Mouse (Mus musculus): Measurements from ENCODE around the gene Egf.
A peak's percentile ranks its signal among the peaks of the same experiment; 100 is the strongest.
"Not testable (repeated sequence)": the region's sequence is repeated elsewhere in the genome, so short reads cannot be mapped to it uniquely, and the experiment has no call there.

Egf gene

DNA sequence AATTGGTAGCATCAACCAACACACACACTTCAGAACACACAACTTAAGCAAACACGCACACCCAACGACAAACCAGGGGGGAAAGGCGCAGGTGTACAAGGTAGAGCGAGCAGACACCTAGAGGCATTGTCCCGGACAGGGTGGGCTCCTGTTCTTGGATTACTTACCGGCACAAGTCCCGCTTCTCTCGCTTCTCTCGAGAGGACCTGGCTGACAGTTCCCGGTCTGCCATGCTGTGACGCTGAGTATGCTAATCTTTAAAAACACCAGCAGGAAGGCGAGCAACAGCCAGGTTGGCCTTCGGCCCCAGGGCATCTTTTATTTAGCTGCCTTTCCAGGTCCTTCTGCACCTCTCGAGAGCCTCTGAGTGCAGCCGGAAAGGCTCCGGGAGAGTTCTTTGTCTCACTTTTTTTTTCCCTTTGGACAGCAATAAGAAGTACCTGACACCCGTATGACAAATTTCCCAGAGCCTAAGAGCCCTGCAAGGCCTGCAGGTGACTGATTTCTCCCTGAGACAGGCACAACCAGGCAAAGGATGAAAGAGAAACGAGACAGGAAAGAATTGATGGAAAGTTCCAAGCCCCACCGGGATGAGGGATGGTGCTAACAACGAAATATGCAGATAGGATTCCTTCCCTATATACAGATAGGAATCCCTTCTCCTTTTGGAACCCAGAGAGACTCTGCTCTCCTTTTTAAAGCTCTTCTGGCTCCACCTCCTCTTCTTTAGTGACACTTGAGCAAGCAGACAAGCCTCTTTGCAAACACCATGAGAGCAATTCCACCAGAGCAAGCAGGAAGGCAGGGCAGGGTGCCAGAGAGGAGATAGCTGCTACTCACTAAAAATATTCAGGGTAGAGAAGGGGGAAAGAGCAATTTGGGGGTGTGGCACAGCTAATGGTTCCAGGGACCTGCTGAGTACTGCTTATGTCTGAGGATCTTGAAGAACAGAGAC, at the start of gene Egf:
Egf (minus strand) TSS at position 667 of the 955 bp plus-strand sequence.
- DNase-seq (ENCODE audit: low spot score in 2 of 2): no peak

DNA sequence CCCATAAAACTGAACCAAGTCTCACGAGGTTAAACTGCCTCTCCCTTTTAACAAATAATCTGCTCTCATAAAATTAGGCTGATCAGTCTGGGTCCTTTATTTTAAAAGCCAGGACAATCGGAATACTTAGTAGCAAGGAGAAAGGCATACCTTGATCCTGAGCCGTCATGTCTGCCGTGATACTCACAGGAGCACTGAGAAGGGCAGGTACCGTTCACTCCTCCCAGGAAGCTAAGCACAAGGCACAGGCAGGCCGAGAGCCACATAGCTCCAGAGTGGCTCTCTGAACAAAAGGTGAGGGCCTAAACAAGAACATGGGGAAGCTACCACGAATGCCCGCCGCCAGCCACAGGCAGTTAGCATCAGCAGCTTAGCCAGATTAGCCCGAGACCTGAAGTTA, 48.6 kb upstream of the Egf start, which contains the start of gene Lrit3:
Lrit3 (minus strand) TSS at position 266 of the 400 bp plus-strand sequence.
- DNase-seq (ENCODE audit: low spot score in 2 of 2): no peak

DNA sequence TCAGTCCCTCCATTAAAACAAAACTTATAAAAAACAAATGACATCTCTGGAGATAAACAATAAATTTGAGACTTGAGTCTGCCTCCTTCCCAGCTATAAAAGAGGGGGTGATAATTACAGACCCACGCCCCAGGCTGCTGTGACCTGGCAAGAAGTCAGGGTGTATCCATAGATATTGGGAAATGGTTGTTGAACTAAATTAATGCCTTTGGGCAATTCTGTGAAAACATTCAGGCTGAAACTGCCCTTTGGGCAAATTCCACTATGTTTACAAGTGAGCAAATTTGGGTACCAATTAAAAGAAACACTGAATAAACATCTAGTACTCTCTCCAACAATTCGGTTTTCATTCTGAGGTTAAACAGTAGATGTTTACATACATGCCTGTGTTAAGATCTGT, 43.9 kb upstream of the Egf start:
- DNase-seq (ENCODE audit: low spot score in 2 of 2): no peak

DNA sequence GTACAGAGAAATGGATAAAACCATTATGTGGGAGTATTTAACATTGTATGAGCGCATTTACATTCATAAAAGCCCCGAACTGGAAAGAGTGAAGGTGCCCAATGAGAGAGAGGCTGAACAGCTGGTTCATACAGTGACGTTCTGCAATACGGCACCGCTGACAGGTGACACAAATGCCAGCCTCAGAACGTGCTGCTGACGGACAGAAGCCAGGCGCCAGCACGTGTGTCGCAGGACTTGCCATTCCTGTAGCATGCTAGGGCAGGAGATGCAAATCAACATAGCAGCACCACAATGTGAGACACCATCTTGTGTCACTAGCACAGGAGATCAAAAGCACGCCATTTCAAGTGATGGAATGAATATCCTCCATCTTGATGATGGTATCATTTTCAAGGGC, 43.4 kb upstream of the Egf start:
- DNase-seq (ENCODE audit: low spot score in 2 of 2): no peak

DNA sequence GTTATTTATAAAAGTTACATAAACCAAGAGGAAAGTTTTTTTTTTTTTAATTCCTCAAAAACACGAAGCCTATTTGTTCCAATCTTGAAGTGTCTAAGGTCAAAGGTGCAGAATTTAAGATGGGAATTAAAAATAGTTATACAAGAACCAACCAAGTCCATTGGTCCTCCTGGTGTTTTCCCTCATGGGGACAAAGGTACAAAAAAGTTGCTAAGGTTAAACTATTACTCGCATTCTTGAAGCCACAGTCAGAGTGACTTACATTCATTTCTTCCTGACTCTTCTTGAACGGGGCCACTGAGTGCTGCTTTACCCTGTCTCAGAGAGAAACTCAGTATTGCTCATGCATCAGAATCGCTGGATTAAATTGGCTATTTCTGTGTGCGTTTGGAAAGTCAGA, 42.2 kb upstream of the Egf start:
- DNase-seq (ENCODE audit: low spot score in 2 of 2): no peak

DNA sequence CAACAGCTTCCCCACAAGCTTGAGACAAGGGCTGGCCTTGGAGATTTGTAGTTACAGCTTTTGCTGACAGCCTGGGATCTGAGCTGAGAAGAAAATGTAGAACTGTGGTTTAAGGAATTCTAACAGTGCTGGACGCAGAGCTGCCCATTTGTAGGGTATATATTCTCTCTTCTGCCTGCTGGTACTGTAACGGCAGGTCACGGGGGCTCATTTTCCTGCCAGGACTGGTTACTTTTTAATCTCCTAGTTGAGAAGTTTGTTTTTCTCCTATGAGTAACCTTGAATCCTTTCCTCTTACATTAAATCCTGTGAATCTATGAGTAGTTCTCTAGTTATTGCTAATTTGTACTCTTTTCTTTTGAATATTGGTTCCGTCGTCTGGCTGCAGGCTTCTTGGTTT, 38.7 kb upstream of the Egf start:
- DNase-seq (ENCODE audit: low spot score in 2 of 2): no peak

DNA sequence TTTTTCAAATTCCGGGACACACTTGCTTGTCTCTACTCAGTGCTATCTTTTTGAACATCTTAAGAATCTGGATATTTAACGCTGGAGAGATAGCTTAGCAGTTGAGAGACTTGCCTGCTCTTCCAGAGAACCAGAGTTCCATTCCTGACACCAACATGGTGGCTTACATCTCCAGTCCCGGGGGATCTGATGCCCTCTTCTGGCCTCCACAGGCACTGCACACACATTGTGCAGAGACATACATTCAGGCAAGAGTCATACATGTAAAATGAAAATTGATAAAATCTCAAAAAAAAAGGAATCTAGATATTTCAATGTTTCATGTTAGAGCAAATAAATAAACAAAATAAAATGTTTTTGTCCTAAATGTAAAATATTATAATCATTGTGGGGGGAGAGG, 27.6 kb upstream of the Egf start:
- no peak for DNase-seq (ENCODE audit: low spot score in 2 of 2)

DNA sequence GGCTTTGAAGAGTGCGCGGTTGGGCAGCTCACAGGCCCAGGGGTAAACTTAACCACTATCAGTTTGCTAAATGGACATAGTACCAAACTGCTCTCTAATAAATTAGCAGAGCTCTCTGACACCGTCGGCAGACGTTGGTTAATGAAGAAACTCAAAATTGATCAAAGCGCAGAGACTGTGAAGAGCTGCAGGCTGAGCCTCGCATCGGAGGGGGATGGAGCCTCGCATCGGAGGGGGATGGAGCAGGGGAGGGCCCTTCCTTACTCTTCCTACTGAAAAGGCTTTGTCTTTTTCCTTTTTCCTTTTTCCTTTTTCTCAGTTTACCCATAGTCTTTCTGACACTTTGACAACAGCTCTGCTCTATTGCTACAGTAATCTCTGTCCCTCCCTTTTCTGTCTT, 26.3 kb upstream of the Egf start:
- DNase-seq (ENCODE audit: low spot score in 2 of 2): no peak

DNA sequence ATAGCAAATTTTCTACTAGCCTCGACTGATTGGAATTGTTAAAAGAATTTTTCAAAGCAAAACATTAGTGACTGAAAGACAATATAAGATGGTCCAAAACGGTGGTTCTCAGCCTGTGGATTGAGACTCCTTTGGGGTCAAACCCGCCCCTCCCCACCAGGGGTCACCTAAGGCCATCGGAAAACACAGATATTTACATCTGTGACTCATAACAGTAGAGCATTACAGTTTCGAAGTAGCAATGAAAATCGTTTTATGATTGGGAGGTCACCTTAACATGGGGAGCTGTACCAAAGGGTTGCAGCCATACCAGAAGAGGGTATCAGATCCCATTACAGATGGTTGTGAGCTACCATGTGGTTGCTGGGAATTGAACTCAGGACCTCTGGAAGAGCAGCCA, 16.1 kb upstream of the Egf start:
- DNase-seq (ENCODE audit: low spot score in 2 of 2): no peak

DNA sequence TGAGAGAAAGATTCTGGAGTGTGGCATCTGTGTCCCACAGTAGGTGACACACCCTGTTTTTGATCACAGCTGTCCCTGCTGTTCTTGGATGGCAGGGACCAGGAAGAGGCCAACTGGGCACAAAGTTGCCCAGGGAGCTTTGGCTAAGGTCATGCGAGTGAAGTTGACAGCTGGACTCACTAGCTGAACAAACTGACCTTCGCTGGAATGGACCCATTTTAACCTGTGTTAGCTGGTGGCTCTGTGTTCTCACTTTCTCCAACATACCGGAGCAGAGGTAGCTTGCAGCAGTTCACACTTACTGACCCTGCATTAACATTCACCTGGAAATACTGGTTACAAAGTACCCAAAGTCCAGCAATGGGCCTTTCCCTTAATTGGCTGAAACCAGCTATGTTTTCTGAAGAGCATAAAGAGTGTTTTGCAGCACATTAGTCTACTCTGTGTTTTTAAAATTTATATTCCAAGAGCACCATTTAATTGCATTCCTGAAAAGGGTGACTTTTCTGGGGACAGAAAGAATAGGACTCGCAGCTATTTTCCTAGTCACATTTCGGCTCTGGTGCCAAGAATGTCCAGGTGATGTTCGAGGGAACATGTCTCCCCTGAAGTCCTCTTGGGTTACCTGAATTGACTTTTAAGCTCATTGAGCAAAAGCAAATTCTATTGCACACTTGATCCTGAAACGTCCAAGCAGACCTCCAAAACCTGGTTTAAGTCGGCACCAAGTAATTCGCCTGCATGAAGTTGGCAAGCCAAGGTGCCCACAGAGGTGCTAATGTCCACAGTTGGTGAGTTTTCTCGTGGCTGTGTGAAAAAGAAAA, 12.1 kb upstream of the Egf start:
- no peak for DNase-seq (ENCODE audit: low spot score in 2 of 2)

DNA sequence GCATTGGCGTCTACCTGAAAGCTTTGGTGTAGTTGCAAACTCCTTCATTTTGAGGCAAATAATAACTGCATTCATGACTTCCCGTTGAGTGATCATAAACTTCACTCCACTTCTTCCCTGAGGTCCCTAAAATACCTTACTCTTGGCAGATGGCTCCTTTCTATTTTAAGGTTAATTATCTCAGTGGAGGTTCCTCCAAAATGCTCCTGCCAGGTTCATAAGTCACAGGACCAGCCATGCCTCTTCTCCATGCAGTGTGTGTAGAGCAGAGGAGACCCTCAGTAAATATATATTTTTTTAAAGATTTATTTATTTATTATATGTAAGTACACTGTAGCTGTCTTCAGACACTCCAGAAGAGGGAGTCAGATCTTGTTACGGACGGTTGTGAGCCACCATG, 11.0 kb upstream of the Egf start:
- no peak for DNase-seq (ENCODE audit: low spot score in 2 of 2)

DNA sequence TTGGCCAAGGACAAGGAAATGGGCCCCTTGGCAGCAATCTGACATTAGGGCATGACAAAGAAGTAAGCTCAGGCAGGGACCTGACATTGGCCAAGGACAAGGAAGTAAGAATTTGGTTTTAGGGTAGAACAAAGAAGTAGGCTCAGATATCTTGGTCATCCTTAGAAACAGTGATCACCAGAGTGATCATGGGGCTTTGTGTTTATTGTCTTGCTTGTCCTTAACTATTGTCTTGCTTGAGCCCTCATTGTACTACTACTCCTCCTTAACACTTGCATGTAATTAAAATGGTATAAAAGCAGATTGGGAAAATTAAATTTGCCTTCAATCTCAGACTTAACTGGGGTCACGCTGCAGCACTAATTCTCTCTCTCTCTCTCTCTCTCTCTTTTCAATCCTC, 2.5 kb upstream of the Egf start:
- not testable (repeated sequence) for DNase-seq (ENCODE audit: low spot score in 2 of 2)

DNA sequence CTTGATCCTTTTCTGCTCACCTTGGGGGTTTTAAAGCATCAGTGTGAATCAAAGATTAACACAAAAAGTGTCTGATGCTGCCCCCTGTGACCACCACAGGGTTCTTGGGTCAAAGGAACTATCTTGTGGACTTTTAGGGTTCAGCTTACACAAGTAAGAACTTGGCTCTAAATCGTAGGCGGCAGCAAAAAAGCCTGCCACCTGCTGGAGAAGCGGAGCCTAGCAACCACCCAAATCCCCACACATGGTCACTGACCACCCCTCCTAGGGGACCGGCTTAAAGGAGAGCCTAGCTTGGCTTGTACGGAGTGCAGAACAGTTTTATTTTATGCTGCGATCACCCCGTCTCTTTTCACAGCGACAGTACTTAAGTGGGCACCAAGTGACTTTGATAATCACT, 10.3 kb downstream of the Egf start:
- peak in 1 of 2 experiments; percentile 14 for DNase-seq (ENCODE audit: low spot score in 2 of 2)

DNA sequence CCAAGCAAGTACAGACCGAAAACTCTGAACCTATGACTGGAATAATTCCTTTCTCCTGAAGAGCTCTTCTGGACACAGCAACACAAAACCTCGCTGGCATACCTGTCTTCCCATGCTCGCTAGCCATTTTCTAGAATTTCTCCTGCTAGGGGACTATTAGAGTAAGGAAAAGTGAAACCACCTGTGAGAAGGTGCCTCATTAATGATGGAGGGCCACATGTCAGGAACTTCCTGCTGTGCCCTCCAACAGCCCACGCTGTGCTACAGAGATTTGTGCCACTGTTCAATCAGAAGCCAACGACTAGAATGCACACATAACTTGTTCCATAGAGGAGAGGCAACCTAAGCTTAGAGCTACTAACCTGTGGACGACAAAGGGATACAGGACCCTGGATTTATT, 12.3 kb downstream of the Egf start:
- DNase-seq (ENCODE audit: low spot score in 2 of 2): no peak

DNA sequence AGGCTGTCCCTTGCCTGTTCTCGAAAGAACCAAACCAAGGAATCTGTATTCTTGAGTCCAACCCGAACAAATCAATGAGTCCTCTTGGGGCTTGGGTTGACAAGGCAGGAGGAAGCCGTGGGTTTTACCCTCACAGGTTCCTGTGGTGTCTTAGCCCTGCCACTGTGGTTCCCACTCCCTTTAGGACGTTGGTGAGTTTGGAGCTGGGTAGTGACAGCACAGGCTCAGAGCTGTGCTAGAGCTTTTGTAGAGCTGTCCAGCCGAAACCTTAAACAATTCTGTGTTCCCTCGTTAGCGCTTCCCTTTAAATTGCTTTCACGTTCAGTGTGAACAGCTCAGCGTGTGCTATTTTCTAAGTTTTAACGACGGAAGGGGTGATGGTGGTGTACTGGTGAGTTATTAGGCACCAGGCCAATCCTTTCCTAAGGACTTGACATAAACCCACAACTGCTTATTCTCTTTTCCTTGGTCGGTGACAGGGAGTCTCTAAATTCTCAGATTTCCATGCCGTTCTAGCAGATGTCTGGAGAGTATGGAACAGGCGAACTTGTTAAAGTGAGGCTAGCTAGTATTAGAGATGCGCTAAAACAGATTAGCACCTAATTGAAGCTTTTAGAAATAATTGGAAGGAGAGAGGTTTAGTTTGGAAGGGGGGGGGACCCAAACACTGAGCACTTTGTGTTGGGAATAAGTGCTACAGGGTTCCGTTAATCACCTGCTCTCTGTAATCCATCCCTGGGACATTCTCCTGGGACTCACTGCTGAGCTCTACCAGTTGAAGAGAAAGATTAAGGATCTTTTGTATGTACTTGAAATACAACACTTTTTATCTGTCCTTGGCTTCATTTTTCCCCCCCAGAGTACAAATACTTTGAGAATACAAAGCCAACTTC, 16.6 kb downstream of the Egf start:
- no peak for DNase-seq (ENCODE audit: low spot score in 2 of 2)

DNA sequence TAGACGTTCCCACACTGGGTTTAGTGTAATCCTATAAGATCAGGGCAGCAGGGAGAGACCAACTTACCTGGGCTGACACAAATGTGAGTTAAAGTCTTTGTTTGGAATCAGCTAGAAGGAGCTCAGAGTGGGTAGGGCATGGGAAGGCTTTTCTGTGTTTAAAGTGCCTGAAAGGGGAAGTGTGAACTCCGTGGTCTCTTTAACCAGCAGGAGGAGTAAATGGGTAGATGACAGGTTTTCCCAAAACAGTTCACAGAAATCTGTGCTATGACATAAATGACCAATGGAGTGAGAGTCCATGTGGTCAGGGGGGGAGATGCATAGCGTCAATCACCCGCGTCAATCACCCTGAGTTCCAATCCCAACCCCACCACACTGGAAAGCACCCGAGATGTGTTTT, 23.5 kb downstream of the Egf start:
- no peak for DNase-seq (ENCODE audit: low spot score in 2 of 2)

DNA sequence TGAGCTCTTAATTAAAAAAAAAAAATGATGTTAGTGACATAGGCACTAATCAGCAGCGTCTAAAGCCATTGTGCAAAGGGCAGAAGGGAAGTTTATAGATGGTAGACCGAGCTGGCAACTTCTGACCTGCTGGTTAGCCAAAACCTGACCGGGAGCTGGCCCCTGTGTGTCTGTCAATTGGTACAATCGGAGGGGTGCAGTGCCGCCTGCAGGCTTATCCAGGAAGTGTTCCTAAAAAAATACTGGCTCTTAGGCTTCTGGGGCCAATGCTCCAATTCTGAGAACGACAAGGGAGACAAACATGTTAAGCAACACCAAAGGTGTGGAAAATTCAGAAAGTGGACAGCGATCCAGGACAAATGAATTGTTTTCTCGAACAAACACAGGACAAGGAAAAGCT, 24.7 kb downstream of the Egf start:
- peak in 1 of 2 experiments; percentile 6 for DNase-seq (ENCODE audit: low spot score in 2 of 2)

DNA sequence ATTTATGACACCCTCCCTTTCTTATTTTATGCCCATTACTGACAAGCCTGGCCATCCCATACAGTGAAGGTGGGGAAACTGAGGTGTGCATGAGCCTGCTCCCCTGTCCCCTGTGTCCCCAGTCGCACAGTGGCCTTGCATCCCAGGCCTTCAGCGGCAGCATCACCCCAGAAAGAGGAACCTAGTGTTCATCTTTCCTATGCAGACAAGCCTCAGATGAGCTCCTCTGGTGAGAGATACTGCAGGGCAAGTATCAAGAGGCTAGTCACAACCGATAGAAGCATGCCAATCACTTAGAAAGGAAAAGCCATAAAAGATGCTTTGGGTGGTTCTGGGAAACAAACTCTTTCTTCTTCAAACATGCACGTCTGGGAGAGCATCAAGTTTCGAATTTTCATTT, 25.2 kb downstream of the Egf start:
- no peak for DNase-seq (ENCODE audit: low spot score in 2 of 2)

DNA sequence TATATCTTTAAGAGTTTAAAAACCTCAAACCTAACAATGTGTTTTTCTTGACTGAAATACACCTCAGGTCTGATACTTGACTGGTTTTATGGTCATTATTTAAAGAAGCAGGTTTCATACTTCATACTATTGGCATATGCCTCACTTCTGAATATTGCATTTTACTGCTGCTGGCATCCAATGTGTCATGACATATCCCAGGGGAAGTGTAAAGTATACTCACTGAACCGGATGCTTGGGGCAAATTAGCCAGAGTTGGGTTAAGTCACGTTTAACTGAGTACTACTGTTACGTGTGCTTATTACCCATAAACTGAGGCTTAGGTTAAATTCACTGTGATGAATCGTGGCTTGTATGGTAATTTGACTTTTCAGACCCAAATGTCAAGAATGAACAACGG, 29.5 kb downstream of the Egf start:
- DNase-seq (ENCODE audit: low spot score in 2 of 2): no peak

DNA sequence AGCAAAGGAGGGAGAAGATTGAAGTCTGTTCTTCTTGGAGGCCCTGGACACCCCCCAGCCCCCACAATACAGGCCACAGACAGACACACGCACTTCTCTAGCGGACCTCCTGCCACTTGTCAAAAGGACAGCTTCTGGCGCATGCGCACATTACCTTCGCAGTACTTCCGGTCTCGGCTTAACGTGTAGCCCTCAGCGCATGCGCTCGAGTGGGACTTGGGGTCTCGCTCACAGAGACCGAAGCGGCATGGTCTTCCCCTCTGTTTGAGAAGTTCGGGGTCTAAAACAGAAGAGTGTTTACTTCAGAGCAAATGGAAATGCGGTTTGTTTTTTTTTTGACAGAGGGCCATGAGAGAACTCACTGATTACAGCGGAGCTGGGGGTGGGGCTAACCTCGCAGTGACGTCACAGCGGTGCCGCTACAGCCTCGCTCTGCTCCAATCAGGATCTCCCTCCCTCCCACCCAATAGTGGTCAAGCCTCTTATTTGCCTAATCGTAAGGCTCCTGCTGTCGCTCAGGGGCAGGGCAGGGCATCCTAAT, 30.1 kb downstream of the Egf start:
- peak; percentile 81 to 86 for DNase-seq (ENCODE audit: low spot score in 2 of 2)

DNA sequence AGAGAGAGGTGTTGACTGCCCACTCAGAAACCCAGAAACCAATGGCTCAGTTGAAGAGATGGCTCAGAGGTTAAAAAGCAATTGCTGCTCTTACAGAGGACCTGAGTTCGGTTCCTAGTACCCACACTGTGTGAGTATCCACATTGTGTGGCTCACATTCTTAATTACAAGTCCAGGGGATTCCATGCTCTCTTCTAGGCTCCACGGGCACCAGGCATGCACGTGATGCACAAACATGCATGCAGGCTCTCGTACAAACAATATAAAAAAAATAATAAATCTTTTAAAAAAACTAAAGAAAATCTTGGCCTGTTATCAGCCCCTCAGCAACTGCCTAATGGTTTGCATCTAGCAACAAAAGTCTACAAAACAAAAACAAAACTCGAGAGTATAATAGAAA, 30.6 kb downstream of the Egf start:
- no peak for DNase-seq (ENCODE audit: low spot score in 2 of 2)

DNA sequence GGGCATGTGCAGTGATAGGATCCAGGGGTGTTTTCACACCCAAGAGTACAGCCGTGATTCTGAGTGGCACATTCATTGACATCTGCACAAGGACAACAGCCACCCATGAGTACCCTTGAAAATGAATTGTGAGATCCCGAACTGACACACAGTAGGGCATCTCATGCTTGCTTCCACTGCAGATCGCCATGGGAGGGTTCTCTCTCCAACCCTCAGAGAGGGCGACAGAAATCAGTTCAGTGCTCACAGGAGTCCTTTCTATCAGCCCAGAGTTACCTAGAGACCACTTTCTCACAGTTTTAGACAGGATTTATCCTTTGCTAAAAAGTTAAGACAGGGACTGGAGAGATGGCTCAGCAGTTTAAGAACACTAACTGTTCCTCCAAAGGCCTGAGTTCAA, 31.8 kb downstream of the Egf start:
- DNase-seq (ENCODE audit: low spot score in 2 of 2): no peak

Measured in spleen, postnatal 14 days (tissue).